Mouse (Mus musculus) lung, postnatal 0 days (tissue): ENCODE data around the gene Tgfbr2.

Source experiments
- CTCF ChIP-seq: IDR thresholded peaks from 2 replicates; pipeline ENCODE4 v1.5.1; 2016; ENCODE audit warnings: antibody characterized with exemption, mild to moderate bottlenecking
- EP300 ChIP-seq: IDR thresholded peaks from 2 replicates; pipeline ENCODE4 v1.6.1; 2016; ENCODE audit warnings: antibody characterized with exemption, mild to moderate bottlenecking, control low read depth

- TF ChIP-seq EP300 = no peak
- TF ChIP-seq CTCF = no peak
These were observed 56.8 kb downstream of the Tgfbr2 start for GRCm38 (mm10) chr9:116118332-116118872.
